Mouse (Mus musculus) ES-Bruce4 (cell line): ENCODE data around the gene Itih5.

Experiments
- CTCF ChIP-seq: IDR thresholded peaks from one replicate; pipeline ENCODE4 v1.8.1; 2011; ENCODE audit warnings: low read depth, low read length
- EP300 ChIP-seq: IDR thresholded peaks from 2 replicates; pipeline ENCODE4 v1.6.1; 2011; ENCODE audit warnings: low read depth, low read length; ENCODE audit not compliant: insufficient read depth
- POLR2A ChIP-seq: IDR thresholded peaks from one replicate; pipeline ENCODE4 v1.8.1; 2011; ENCODE audit warnings: low read length; ENCODE audit not compliant: insufficient read depth

- TF ChIP-seq CTCF, result no peak
- no peak for TF ChIP-seq EP300
- no peak for TF ChIP-seq POLR2A
Observed at GRCm38 (mm10) chr2:10253351-10253750, 100.0 kb downstream of the Itih5 start.
